Mouse (Mus musculus) liver, embryonic 15.5 days (tissue): ENCODE results near the gene Icam1. TPM values are rescaled to one million over a fixed set of nuclear protein-coding genes. Genes with fewer than 3 reads are reported as not detected.
A peak's percentile ranks its signal among the peaks of the same experiment; 100 is the strongest.

Experiments
- ATAC-seq: fragments of 200-750 bp; cut with Nextera tagmentation; 2 replicates; pipeline ENCODE4 v1.8.0; 2017; ENCODE audit warnings: moderate number of reproducible peaks, mild to moderate bottlenecking, moderate library complexity; ENCODE audit not compliant: insufficient read depth
- H3K27ac ChIP-seq: fragments of 300-500 bp; sonication (generic); replicated peaks from 2 replicates; pipeline ENCODE4 v1.5.1; 2015; ENCODE audit warnings: mild to moderate bottlenecking, inconsistent platforms
- H3K27me3 ChIP-seq: fragments of 300-500 bp; sonication (generic); 2 replicates; pipeline ENCODE4 v1.6.1; 2015; ENCODE audit warnings: mild to moderate bottlenecking, inconsistent platforms
- H3K36me3 ChIP-seq: fragments of 300-500 bp; sonication (generic); replicated peaks from 2 replicates; pipeline ENCODE4 v1.6.1; 2015; ENCODE audit warnings: moderate library complexity, mild to moderate bottlenecking, inconsistent platforms
- H3K4me1 ChIP-seq: fragments of 300-500 bp; sonication (generic); replicated peaks from 2 replicates; pipeline ENCODE4 v1.6.1; 2015; ENCODE audit warnings: inconsistent platforms
- H3K4me2 ChIP-seq: fragments of 300-500 bp; sonication (generic); 2 replicates; pipeline ENCODE4 v1.6.1; 2015; ENCODE audit warnings: moderate library complexity, mild to moderate bottlenecking, inconsistent platforms
- H3K4me3 ChIP-seq: fragments of 300-500 bp; sonication (generic); replicated peaks from 2 replicates; pipeline ENCODE4 v1.5.1; 2015; ENCODE audit warnings: mild to moderate bottlenecking, inconsistent platforms
- H3K9ac ChIP-seq: fragments of 300-500 bp; sonication (generic); 2 replicates; pipeline ENCODE4 v1.6.1; 2015; ENCODE audit warnings: moderate library complexity, mild to moderate bottlenecking, inconsistent platforms
- H3K9me3 ChIP-seq: fragments of 300-500 bp; sonication (generic); replicated peaks from 2 replicates; pipeline ENCODE4 v1.6.1; 2016; ENCODE audit warnings: inconsistent platforms
- WGBS: fragments of 180-500 bp; shearing (Covaris S2); methylation state at CpG from one replicate; pipeline ENCODE4 v1.1.7; 2015; ENCODE audit warnings: mixed read lengths; ENCODE audit not compliant: insufficient replicate concordance; 5-methylcytosine and 5-hydroxymethylcytosine counted together
- microRNA counts: library from miRNA; unstranded; fragments of <30 nt; microRNA quantifications from one replicate; lab custom pipeline; 2016
- microRNA-seq: library from miRNA; unstranded; fragments of <30 nt; microRNA quantifications from one replicate; pipeline ENCODE4, GENCODE M21; 2016
- polyA plus RNA-seq: library from polyadenylated mRNA; unstranded; fragments of >200 nt; fragmentation: Nextera tagmentation; extraction: Ambion mirVana; gene quantifications from 2 replicates; pipeline ENCODE4 v1.2.1, GENCODE M21; 2015

The Icam1 gene
- polyA plus RNA-seq, 1 experiment from 2014 or later, result 10.2 TPM

DNA sequence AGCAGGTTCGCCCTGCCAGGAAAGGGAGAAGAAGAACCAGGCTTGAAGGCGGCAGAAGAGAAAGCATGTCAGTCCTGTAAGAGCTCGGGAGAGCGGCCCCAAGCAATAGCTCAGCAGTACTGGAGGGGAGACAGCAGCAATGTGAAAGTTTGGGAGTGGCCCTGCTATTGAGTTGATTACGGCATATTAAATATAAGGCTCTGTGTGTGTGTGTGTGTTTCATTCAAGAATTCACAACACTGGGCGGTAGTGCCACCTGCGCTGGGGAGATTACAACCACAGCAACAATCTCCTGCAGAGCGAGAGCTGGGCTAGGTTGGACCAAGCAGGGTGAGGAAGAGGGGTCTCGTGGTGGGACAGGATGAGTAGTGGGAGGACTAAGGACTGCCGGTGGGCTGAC is 35.8 kb downstream of the Icam1 start:
- peak; percentile 68 for ATAC-seq

GRCm38 (mm10) chr9:21062928-21063327 is 47.1 kb downstream of the Icam1 start:
- Histone ChIP-seq H3K27me3 (no peaks in the 10 kb centered on the region), H3K36me3 (peaks cover 33% of the 10 kb centered on the region), H3K4me1 (0 out of 2 replicates have a peak, but pooled peaks cover 4% of the 10 kb centered on the region), H3K4me2 (no peak overlapping the region), H3K9me3 (no peaks in the 10 kb centered on the region), H3K27ac (no peak overlapping the region), H3K4me3 (no peak overlapping the region), H3K9ac (no peak overlapping the region)
- WGBS, result 84% methylated on average over 2 of the region's 2 CpGs
- ATAC-seq, result no peak

More for the DNA sequence above, 35.8 kb downstream of the Icam1 start:
- H3K4me1 ChIP-seq, result peaks cover 10% of the 10 kb centered on the region
- H3K9ac ChIP-seq, result peak overlapping the region; percentile 25; the same call in 1 of the 2 replicates
- H3K27ac ChIP-seq, result no peak overlapping the region
- H3K4me2 ChIP-seq, result peak overlapping the region; percentile 16; the same call in 1 of the 2 replicates
- no peaks in the 10 kb centered on the region for H3K36me3 ChIP-seq
- H3K4me3 ChIP-seq, result no peak overlapping the region
- no peaks in the 10 kb centered on the region for H3K9me3 ChIP-seq
- 34% methylated on average over 10 of the region's 10 CpGs for WGBS
- peaks cover 22% of the 10 kb centered on the region; the same call in 1 of the 2 replicates for H3K27me3 ChIP-seq

GRCm38 (mm10) chr9:21067006-21067684 is 51.4 kb downstream of the Icam1 start, which contains the start of gene Zglp1:
Gene Zglp1 (minus strand): TSS chr9:21067093.
- H3K36me3 ChIP-seq, result peaks cover 42% of the 10 kb centered on the region
- ATAC-seq, result no peak
- WGBS, result 82% methylated on average over 27 of the region's 27 CpGs

GRCm38 (mm10) chr9:21072641-21073040 is 56.9 kb downstream of the Icam1 start:
- H3K36me3 ChIP-seq, result peaks cover 51% of the 10 kb centered on the region
- peak overlapping the region; percentile 72 for H3K9ac ChIP-seq
- H3K4me1 ChIP-seq, result peaks cover 33% of the 10 kb centered on the region
- H3K27ac ChIP-seq, result peak overlapping the region; percentile 60
- peak overlapping the region; percentile 96 for H3K4me2 ChIP-seq
- peak overlapping the region; percentile 90 for H3K4me3 ChIP-seq
- H3K27me3 ChIP-seq, result no peaks in the 10 kb centered on the region
- no peaks in the 10 kb centered on the region for H3K9me3 ChIP-seq
- 7% methylated on average over 4 of the region's 4 CpGs for WGBS
- ATAC-seq, result 0 out of 2 replicates have a peak, but pooled peaks have one; percentile 10

More at GRCm38 (mm10) chr9:21067006-21067684, 51.4 kb downstream of the Icam1 start, which contains the start of gene Zglp1:
- Histone ChIP-seq H3K9me3 (no peaks in the 10 kb centered on the region), H3K4me1 (peaks cover 11% of the 10 kb centered on the region), H3K4me2 (no peak within 1 kb of the TSS), H3K27ac (no peak within 1 kb of the TSS), H3K9ac (no peak within 1 kb of the TSS), H3K27me3 (no peaks in the 10 kb centered on the region), H3K4me3 (no peak within 1 kb of the TSS)

GRCm38 (mm10) chr9:21073044-21073840 is 57.5 kb downstream of the Icam1 start, which contains the start of the genes Gm49373 and Fdx1l:
Gene Gm49373 (minus strand): TSS chr9:21073096.
Gene Fdx1l (minus strand): TSS chr9:21073614.
- Histone ChIP-seq H3K4me1 (peaks cover 33% of the 10 kb centered on the region), H3K27me3 (no peaks in the 10 kb centered on the region), H3K27ac (peak within 1 kb of the TSS; percentile 60), H3K36me3 (peaks cover 51% of the 10 kb centered on the region), H3K9ac (peak within 1 kb of the TSS; percentile 72), H3K9me3 (no peaks in the 10 kb centered on the region), H3K4me2 (peak within 1 kb of the TSS; percentile 96), H3K4me3 (peak within 1 kb of the TSS; percentile 90)
- WGBS, result 2% methylated on average over 58 of the region's 58 CpGs
- ATAC-seq, result peak; percentile 86

GRCm38 (mm10) chr9:21074173-21074572 is 58.4 kb downstream of the Icam1 start:
- Histone ChIP-seq H3K36me3 (peaks cover 58% of the 10 kb centered on the region), H3K4me2 (peak overlapping the region; percentile 96; the same call in 1 of the 2 replicates), H3K27ac (peak overlapping the region; percentile 33; the same call in 1 of the 2 replicates), H3K9me3 (no peaks in the 10 kb centered on the region), H3K9ac (no peak overlapping the region), H3K4me3 (no peak overlapping the region), H3K4me1 (peaks cover 33% of the 10 kb centered on the region), H3K27me3 (no peaks in the 10 kb centered on the region)
- ATAC-seq, result no peak
- WGBS, result 57% methylated on average over 1 of the region's 1 CpGs

GRCm38 (mm10) chr9:21075625-21076024 is 59.8 kb downstream of the Icam1 start:
- H3K4me3 ChIP-seq, result no peak overlapping the region
- peaks cover 69% of the 10 kb centered on the region for H3K36me3 ChIP-seq
- H3K9ac ChIP-seq, result no peak overlapping the region
- WGBS, result 83% methylated on average over 3 of the region's 3 CpGs
- H3K4me1 ChIP-seq, result peaks cover 33% of the 10 kb centered on the region
- H3K9me3 ChIP-seq, result no peaks in the 10 kb centered on the region
- H3K4me2 ChIP-seq, result no peak overlapping the region
- no peaks in the 10 kb centered on the region for H3K27me3 ChIP-seq
- no peak overlapping the region for H3K27ac ChIP-seq
- no peak for ATAC-seq

MicroRNA genes within 50 kb of the gene (microRNA counts, 519-probe panel; counts per million panel counts)
- 3,615 counts per million, percentile 73 among the panel's probes with 10 or more counts for microRNA mmu-miR-1900 (lab: Ali Mortazavi, UCI)

Small RNAs within 50 kb of the gene (microRNA-seq; reads per million reads assigned to microRNA genes)
- gene Mir1900 (not detected), gene Mir7082 (not detected)

Other genes starting within 250 kb of the Icam1 start
- 0.24 and 0.29 TPM in 2 replicates for gene Col5a3, start 200.9 kb upstream of the Icam1 start, polyA plus RNA-seq
- gene Rdh8, start 197.5 kb upstream of the Icam1 start, polyA plus RNA-seq, result not detected in 2 replicates
- 5.0 and 7.0 TPM in 2 replicates for gene A230050P20Rik, start 147.3 kb upstream of the Icam1 start, polyA plus RNA-seq
- 9.1 and 10.6 TPM in 2 replicates for gene Angptl6, start 136.3 kb upstream of the Icam1 start, polyA plus RNA-seq
- 55.0 and 61.3 TPM in 2 replicates for gene Ppan, start 127.8 kb upstream of the Icam1 start, polyA plus RNA-seq
- gene Eif3g, start 117.4 kb upstream of the Icam1 start, polyA plus RNA-seq, result 178 and 180 TPM in 2 replicates
- gene Dnmt1, start 56.1 kb upstream of the Icam1 start, polyA plus RNA-seq, result 54.5 and 59.1 TPM in 2 replicates
- 4.2 and 4.8 TPM in 2 replicates for gene S1pr2, start 39.2 kb upstream of the Icam1 start, polyA plus RNA-seq
- 62.1 and 66.9 TPM in 2 replicates for gene Mrpl4, start 13.2 kb upstream of the Icam1 start, polyA plus RNA-seq
- gene Icam4, start 13.4 kb downstream of the Icam1 start, polyA plus RNA-seq, result 195 and 201 TPM in 2 replicates
- 0.25 and 0.43 TPM in 2 replicates for gene Icam5, start 16.1 kb downstream of the Icam1 start, polyA plus RNA-seq
- gene Zglp1, start 51.1 kb downstream of the Icam1 start, polyA plus RNA-seq, result 0.63 TPM in 1 of 2 replicates, not detected in the other
- 0.18 and 0.50 TPM in 2 replicates for gene Gm49373, start 57.1 kb downstream of the Icam1 start, polyA plus RNA-seq
- 29.1 and 31.1 TPM in 2 replicates for gene Fdx1l, start 57.6 kb downstream of the Icam1 start, polyA plus RNA-seq
- 1.9 and 2.4 TPM in 2 replicates for gene Gm38431, start 76.0 kb downstream of the Icam1 start, polyA plus RNA-seq
- 21.7 and 23.4 TPM in 2 replicates for gene Raver1, start 76.0 kb downstream of the Icam1 start, polyA plus RNA-seq
- gene Tyk2, start 115.3 kb downstream of the Icam1 start, polyA plus RNA-seq, result 7.4 and 8.8 TPM in 2 replicates
- gene Cdc37, start 134.0 kb downstream of the Icam1 start, polyA plus RNA-seq, result 115 and 122 TPM in 2 replicates
- 1.7 and 1.8 TPM in 2 replicates for gene Pde4a, start 149.7 kb downstream of the Icam1 start, polyA plus RNA-seq
- 27.9 and 30.5 TPM in 2 replicates for gene Keap1, start 223.4 kb downstream of the Icam1 start, polyA plus RNA-seq
- 0.06 and 0.07 TPM in 2 replicates for gene S1pr5, start 232.5 kb downstream of the Icam1 start, polyA plus RNA-seq
- 97.2 and 118 TPM in 2 replicates for gene Atg4d, start 249.3 kb downstream of the Icam1 start, polyA plus RNA-seq